Mouse (Mus musculus): Measurements from ENCODE around the gene B230217C12Rik. TPM values are rescaled to one million over a fixed set of nuclear protein-coding genes. Genes with fewer than 3 reads are reported as not detected.
"Not testable (repeated sequence)": the region's sequence is repeated elsewhere in the genome, so short reads cannot be mapped to it uniquely, and the experiment has no call there.

Gene B230217C12Rik
- polyA plus RNA-seq, 1 experiment from 2014 or later = 16.0 TPM

GRCm38 (mm10) chr11:97855473-97855872 lies 14.9 kb downstream of the B230217C12Rik start:
- Histone ChIP-seq H3K9me3 (no peaks in the 10 kb centered on the region), H3K27me3 (replicated peaks; ENCODE audit: low read depth, poor library complexity, severe bottlenecking) (no peaks in the 10 kb centered on the region), H3K4me1 (peaks cover 2% of the 10 kb centered on the region), H3K4me3 (no peak overlapping the region), H3K36me3 (replicated peaks) (no peaks in the 10 kb centered on the region), H3K27ac (replicated peaks) (no peak overlapping the region)
- WGBS = 96% methylated on average over 2 of the region's 2 CpGs
- no peak for DNase-seq (ENCODE audit: low spot score)

GRCm38 (mm10) chr11:97862148-97862547 lies 21.6 kb downstream of the B230217C12Rik start:
- no peaks in the 10 kb centered on the region for H3K9me3 ChIP-seq
- H3K4me1 ChIP-seq = no peaks in the 10 kb centered on the region
- H3K27ac ChIP-seq (replicated peaks) = no peak overlapping the region
- H3K4me3 ChIP-seq = no peak overlapping the region
- H3K27me3 ChIP-seq (replicated peaks; ENCODE audit: low read depth, poor library complexity, severe bottlenecking) = no peaks in the 10 kb centered on the region
- H3K36me3 ChIP-seq (replicated peaks) = no peaks in the 10 kb centered on the region
- 77% methylated on average over 2 of the region's 2 CpGs for WGBS
- DNase-seq (ENCODE audit: low spot score) = no peak

GRCm38 (mm10) chr11:97865421-97865820 lies 24.8 kb downstream of the B230217C12Rik start:
- Histone ChIP-seq H3K4me3 (no peak overlapping the region), H3K4me1 (no peaks in the 10 kb centered on the region), H3K9me3 (0 out of 2 replicates have a peak, but pooled peaks cover 3% of the 10 kb centered on the region), H3K36me3 (replicated peaks) (no peaks in the 10 kb centered on the region), H3K27me3 (replicated peaks; ENCODE audit: low read depth, poor library complexity, severe bottlenecking) (no peaks in the 10 kb centered on the region), H3K27ac (replicated peaks) (no peak overlapping the region)
- no peak for DNase-seq (ENCODE audit: low spot score)
- WGBS = 86% methylated on average over 5 of the region's 5 CpGs

- WGBS = 86% methylated on average over 3 of the region's 3 CpGs
- no peak for DNase-seq (ENCODE audit: low spot score)
- H3K36me3 ChIP-seq (replicated peaks) = no peaks in the 10 kb centered on the region
- no peaks in the 10 kb centered on the region for H3K4me1 ChIP-seq
- H3K27ac ChIP-seq (replicated peaks) = no peak overlapping the region
- 0 out of 2 replicates have a peak, but pooled peaks cover 3% of the 10 kb centered on the region for H3K9me3 ChIP-seq
- no peaks in the 10 kb centered on the region for H3K27me3 ChIP-seq (replicated peaks; ENCODE audit: low read depth, poor library complexity, severe bottlenecking)
- no peak overlapping the region for H3K4me3 ChIP-seq
Observed at GRCm38 (mm10) chr11:97866091-97866888, 25.7 kb downstream of the B230217C12Rik start.

GRCm38 (mm10) chr11:97867591-97867990 lies 27.0 kb downstream of the B230217C12Rik start:
- Histone ChIP-seq H3K27ac (replicated peaks) (no peak overlapping the region), H3K36me3 (replicated peaks) (no peaks in the 10 kb centered on the region), H3K27me3 (replicated peaks; ENCODE audit: low read depth, poor library complexity, severe bottlenecking) (no peaks in the 10 kb centered on the region), H3K4me3 (no peak overlapping the region), H3K9me3 (0 out of 2 replicates have a peak, but pooled peaks cover 3% of the 10 kb centered on the region), H3K4me1 (no peaks in the 10 kb centered on the region)
- DNase-seq (ENCODE audit: low spot score) = no peak
- WGBS = 92% methylated on average over 3 of the region's 3 CpGs

GRCm38 (mm10) chr11:97872378-97872777 lies 31.8 kb downstream of the B230217C12Rik start:
- WGBS = 85% methylated on average over 5 of the region's 5 CpGs
- H3K27ac ChIP-seq (replicated peaks); H3K9me3 ChIP-seq; H3K4me3 ChIP-seq; H3K4me1 ChIP-seq; H3K27me3 ChIP-seq (replicated peaks; ENCODE audit: low read depth, poor library complexity, severe bottlenecking); H3K36me3 ChIP-seq (replicated peaks); DNase-seq (ENCODE audit: low spot score): not testable (repeated sequence)

- no peak overlapping the region for H3K4me3 ChIP-seq
- WGBS = 87% methylated on average over 1 of the region's 1 CpGs
- H3K36me3 ChIP-seq (replicated peaks) = no peaks in the 10 kb centered on the region
- H3K27me3 ChIP-seq (replicated peaks; ENCODE audit: low read depth, poor library complexity, severe bottlenecking) = no peaks in the 10 kb centered on the region
- H3K4me1 ChIP-seq = no peaks in the 10 kb centered on the region
- H3K27ac ChIP-seq (replicated peaks) = no peak overlapping the region
- DNase-seq (ENCODE audit: low spot score) = no peak
- H3K9me3 ChIP-seq = 0 out of 2 replicates have a peak, but pooled peaks cover 2% of the 10 kb centered on the region
Observed at GRCm38 (mm10) chr11:97874396-97874795, 33.8 kb downstream of the B230217C12Rik start.

- Histone ChIP-seq H3K4me3 (no peak overlapping the region), H3K36me3 (replicated peaks) (no peaks in the 10 kb centered on the region), H3K4me1 (no peaks in the 10 kb centered on the region), H3K27me3 (replicated peaks; ENCODE audit: low read depth, poor library complexity, severe bottlenecking) (no peaks in the 10 kb centered on the region), H3K9me3 (no peaks in the 10 kb centered on the region), H3K27ac (replicated peaks) (no peak overlapping the region)
- DNase-seq (ENCODE audit: low spot score) = no peak
- 85% methylated on average over 2 of the region's 2 CpGs for WGBS
Observed at GRCm38 (mm10) chr11:97877341-97877740, 36.8 kb downstream of the B230217C12Rik start.

- DNase-seq (ENCODE audit: low spot score) = no peak
- 90% methylated on average over 4 of the region's 4 CpGs for WGBS
- Histone ChIP-seq H3K9me3 (no peaks in the 10 kb centered on the region), H3K27me3 (replicated peaks; ENCODE audit: low read depth, poor library complexity, severe bottlenecking) (no peaks in the 10 kb centered on the region), H3K4me1 (no peaks in the 10 kb centered on the region), H3K36me3 (replicated peaks) (no peaks in the 10 kb centered on the region), H3K27ac (replicated peaks) (no peak overlapping the region), H3K4me3 (no peak overlapping the region)
Observed at GRCm38 (mm10) chr11:97880362-97880761, 39.8 kb downstream of the B230217C12Rik start.

- peak; percentile 81 for DNase-seq (ENCODE audit: low spot score)
Observed at GRCm38 (mm10) chr11:97883542-97883917, 43.0 kb downstream of the B230217C12Rik start.

GRCm38 (mm10) chr11:97883918-97884600 lies 43.5 kb downstream of the B230217C12Rik start, which contains the start of gene Fbxo47:
TSS of gene Fbxo47 (minus strand) at chr11:97884154.
- H3K27ac ChIP-seq (replicated peaks) = peak within 1 kb of the TSS; percentile 89
- H3K4me1 ChIP-seq = no peaks in the 10 kb centered on the region
- under 1% methylated on average over 37 of the region's 37 CpGs for WGBS
- peak within 1 kb of the TSS; percentile 68 for H3K4me3 ChIP-seq
- no peaks in the 10 kb centered on the region for H3K9me3 ChIP-seq
- no peaks in the 10 kb centered on the region for H3K36me3 ChIP-seq (replicated peaks)
- no peaks in the 10 kb centered on the region for H3K27me3 ChIP-seq (replicated peaks; ENCODE audit: low read depth, poor library complexity, severe bottlenecking)
- peak; percentile 97 for DNase-seq (ENCODE audit: low spot score)

More at GRCm38 (mm10) chr11:97883542-97883917, 43.0 kb downstream of the B230217C12Rik start:
- 5% methylated on average over 26 of the region's 26 CpGs for WGBS
- no peaks in the 10 kb centered on the region for H3K36me3 ChIP-seq (replicated peaks)
- peak overlapping the region; percentile 89 for H3K27ac ChIP-seq (replicated peaks)
- no peaks in the 10 kb centered on the region for H3K4me1 ChIP-seq
- H3K4me3 ChIP-seq = peak overlapping the region; percentile 68
- H3K9me3 ChIP-seq = no peaks in the 10 kb centered on the region
- H3K27me3 ChIP-seq (replicated peaks; ENCODE audit: low read depth, poor library complexity, severe bottlenecking) = no peaks in the 10 kb centered on the region

GRCm38 (mm10) chr11:97884601-97885185 lies 44.1 kb downstream of the B230217C12Rik start:
- Histone ChIP-seq H3K27ac (replicated peaks) (peak overlapping the region; percentile 89), H3K36me3 (replicated peaks) (no peaks in the 10 kb centered on the region), H3K4me1 (no peaks in the 10 kb centered on the region), H3K27me3 (replicated peaks; ENCODE audit: low read depth, poor library complexity, severe bottlenecking) (no peaks in the 10 kb centered on the region), H3K9me3 (no peaks in the 10 kb centered on the region), H3K4me3 (peak overlapping the region; percentile 68)
- WGBS = 32% methylated on average over 7 of the region's 7 CpGs
- DNase-seq (ENCODE audit: low spot score) = no peak

All from embryonic facial prominence, embryonic 10.5 days (tissue).